Mouse (Mus musculus) midbrain, embryonic 13.5 days (tissue): ENCODE results near the gene A630095E13Rik. TPM values are rescaled to one million over a fixed set of nuclear protein-coding genes. Genes with fewer than 3 reads are reported as not detected.
"Not testable (repeated sequence)": the region's sequence is repeated elsewhere in the genome, so short reads cannot be mapped to it uniquely, and the experiment has no call there.

Experiments
- ATAC-seq: fragments of 200-750 bp; cut with Nextera tagmentation; 2 replicates; pipeline ENCODE4 v1.8.0; 2017; ENCODE audit warnings: mild to moderate bottlenecking, moderate TSS enrichment, moderate library complexity
- H3K27ac ChIP-seq: fragments of 300-500 bp; sonication (generic); 2 replicates; pipeline ENCODE4 v1.5.1; 2015; ENCODE audit warnings: inconsistent platforms, mild to moderate bottlenecking, moderate library complexity
- H3K27me3 ChIP-seq: fragments of 300-500 bp; sonication (generic); 2 replicates; pipeline ENCODE4 v1.6.1; 2015; ENCODE audit warnings: mild to moderate bottlenecking, inconsistent platforms
- H3K36me3 ChIP-seq: fragments of 300-500 bp; sonication (generic); 2 replicates; pipeline ENCODE4 v1.6.1; 2015; ENCODE audit warnings: mild to moderate bottlenecking, inconsistent platforms
- H3K4me1 ChIP-seq: fragments of 300-500 bp; sonication (generic); replicated peaks from 2 replicates; pipeline ENCODE4 v1.6.1; 2015; ENCODE audit warnings: inconsistent platforms
- H3K4me2 ChIP-seq: fragments of 300-500 bp; sonication (generic); replicated peaks from 2 replicates; pipeline ENCODE4 v1.6.1; 2015; ENCODE audit warnings: moderate library complexity, mild to moderate bottlenecking, inconsistent platforms
- H3K4me3 ChIP-seq: fragments of 300-500 bp; sonication (generic); replicated peaks from 2 replicates; pipeline ENCODE4 v1.5.1; 2015; ENCODE audit warnings: mild to moderate bottlenecking, inconsistent platforms
- H3K9ac ChIP-seq: fragments of 300-500 bp; sonication (generic); replicated peaks from 2 replicates; pipeline ENCODE4 v1.6.1; 2015; ENCODE audit warnings: mild to moderate bottlenecking, inconsistent platforms
- H3K9me3 ChIP-seq: fragments of 300-500 bp; sonication (generic); 2 replicates; pipeline ENCODE4 v1.6.1; 2016; ENCODE audit warnings: mild to moderate bottlenecking, inconsistent platforms
- WGBS: fragments of 180-500 bp; shearing (Covaris S2); methylation state at CpG from one replicate; pipeline ENCODE4 v1.1.7; 2015; 5-methylcytosine and 5-hydroxymethylcytosine counted together
- polyA plus RNA-seq: library from polyadenylated mRNA; unstranded; fragments of >200 nt; fragmentation: Nextera tagmentation; extraction: Ambion mirVana; gene quantifications from 2 replicates; pipeline ENCODE4 v1.2.1, GENCODE M21; 2015

A630095E13Rik gene
- polyA plus RNA-seq: not detected in 2 replicates

DNA sequence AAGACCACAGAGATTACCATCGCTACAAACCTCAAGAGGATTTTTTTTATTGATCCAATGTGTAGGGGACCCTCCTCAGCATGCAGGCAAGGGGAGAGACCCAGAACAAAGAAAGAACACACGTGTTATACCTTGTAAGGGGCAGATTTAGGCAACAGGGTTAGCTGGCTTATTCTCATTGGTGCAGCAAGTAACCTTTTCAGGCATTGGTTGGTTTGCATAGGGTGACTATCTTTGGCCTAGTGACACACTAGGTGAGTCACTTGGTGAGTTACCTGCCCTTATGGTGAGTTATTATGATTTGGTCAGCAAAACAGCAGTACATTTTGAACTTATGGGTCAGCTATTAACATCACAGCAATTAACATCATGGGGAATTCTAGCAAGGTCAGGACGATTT is at the start of gene A630095E13Rik:
TSS of gene A630095E13Rik (minus strand) at position 101 of the 400 bp plus-strand sequence.
- not testable (repeated sequence) for ATAC-seq, H3K27me3 ChIP-seq, H3K9me3 ChIP-seq, H3K9ac ChIP-seq, H3K4me1 ChIP-seq, H3K36me3 ChIP-seq, H3K4me2 ChIP-seq, H3K27ac ChIP-seq, H3K4me3 ChIP-seq
- 59% methylated on average over 3 of the region's 3 CpGs for WGBS

DNA sequence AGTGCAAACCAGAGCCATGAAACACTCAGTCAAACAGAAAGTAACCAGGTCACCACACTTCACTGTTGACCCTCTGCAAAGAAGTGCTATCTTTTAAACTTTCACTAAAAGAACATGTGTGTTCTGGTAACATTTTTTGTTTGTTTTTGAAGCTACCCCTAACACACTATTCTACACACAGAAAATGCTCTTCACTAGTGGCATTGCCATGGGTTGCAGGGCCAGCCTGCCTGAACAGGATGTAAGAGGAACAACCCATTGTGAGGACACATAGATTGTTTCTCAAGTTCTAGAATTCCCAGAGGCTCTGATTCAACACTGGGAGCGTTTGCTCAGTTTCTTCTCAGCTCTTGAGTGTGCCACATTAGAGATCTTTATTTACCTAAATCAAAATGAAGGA is 49.7 kb upstream of the A630095E13Rik start, which contains the start of gene Acrv1:
TSS of gene Acrv1 (plus strand) at position 301 of the 400 bp plus-strand sequence.
- Histone ChIP-seq H3K9me3 (no peaks in the 10 kb centered on the region), H3K27ac (no peak within 1 kb of the TSS), H3K9ac (no peak within 1 kb of the TSS), H3K4me1 (no peaks in the 10 kb centered on the region), H3K36me3 (no peaks in the 10 kb centered on the region), H3K27me3 (no peaks in the 10 kb centered on the region), H3K4me3 (no peak within 1 kb of the TSS), H3K4me2 (no peak within 1 kb of the TSS)
- 82% methylated on average over 1 of the region's 1 CpGs for WGBS
- ATAC-seq: no peak

DNA sequence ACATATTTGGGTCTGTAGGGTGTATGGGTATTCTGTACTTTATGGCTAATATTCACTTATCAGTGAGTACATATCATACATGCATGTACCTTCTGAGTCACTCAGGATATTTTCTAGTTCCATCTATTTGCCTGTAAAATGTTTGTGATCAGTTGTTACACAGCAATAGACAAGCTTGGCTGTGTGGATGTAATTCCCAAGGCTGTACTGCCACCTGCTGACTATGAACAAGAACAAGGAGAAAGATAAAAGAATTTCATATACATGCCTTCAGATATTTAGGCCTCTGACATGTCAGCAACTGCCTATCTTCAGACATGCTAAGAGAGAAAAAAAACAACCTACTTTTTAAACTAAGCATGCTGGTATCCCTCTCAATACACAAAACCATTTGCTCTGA is 44.2 kb upstream of the A630095E13Rik start:
- Histone ChIP-seq H3K4me1 (no peaks in the 10 kb centered on the region), H3K9me3 (no peaks in the 10 kb centered on the region), H3K36me3 (no peaks in the 10 kb centered on the region), H3K4me3 (no peak overlapping the region), H3K27ac (no peak overlapping the region), H3K27me3 (no peaks in the 10 kb centered on the region), H3K9ac (no peak overlapping the region), H3K4me2 (no peak overlapping the region)
- no peak for ATAC-seq

DNA sequence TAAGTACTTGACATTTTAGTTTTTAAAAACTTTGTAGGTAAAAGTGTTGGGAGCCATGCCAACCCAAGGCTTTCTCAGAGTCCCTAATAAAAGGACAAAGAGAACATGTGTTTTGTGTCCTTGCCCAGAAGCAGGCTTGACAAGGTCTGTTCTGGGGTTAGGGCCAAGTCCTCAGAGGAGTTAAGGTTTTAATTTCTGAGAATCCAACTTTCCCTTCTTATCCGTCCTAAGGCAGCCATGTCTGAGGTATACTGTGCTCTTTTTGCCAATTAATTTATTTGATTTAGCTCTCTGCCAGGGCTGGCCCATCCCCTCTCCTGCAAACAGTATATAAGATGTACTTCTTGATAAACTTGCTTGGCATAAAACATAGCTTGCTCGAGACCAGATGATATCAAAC is 38.2 kb upstream of the A630095E13Rik start:
- Histone ChIP-seq H3K4me1 (no peaks in the 10 kb centered on the region), H3K36me3 (no peaks in the 10 kb centered on the region), H3K9ac (no peak overlapping the region), H3K4me3 (no peak overlapping the region), H3K27ac (no peak overlapping the region), H3K9me3 (no peaks in the 10 kb centered on the region), H3K27me3 (no peaks in the 10 kb centered on the region), H3K4me2 (no peak overlapping the region)
- WGBS: 87% methylated on average over 2 of the region's 2 CpGs
- no peak for ATAC-seq

Other genes with a start within 250 kb of the A630095E13Rik start
- gene Gm7257, start 211.5 kb downstream of the A630095E13Rik start, polyA plus RNA-seq: not detected in 2 replicates
- gene Gm9513, start 167.7 kb downstream of the A630095E13Rik start, polyA plus RNA-seq: not detected in 2 replicates
- gene Gm5615, start 101.4 kb downstream of the A630095E13Rik start, polyA plus RNA-seq: not detected in 2 replicates
- not detected in 2 replicates for gene Gm17689, start 60.7 kb downstream of the A630095E13Rik start, polyA plus RNA-seq
- gene Acrv1, start 49.8 kb upstream of the A630095E13Rik start, polyA plus RNA-seq: not detected in 2 replicates
- gene Chek1, start 83.7 kb upstream of the A630095E13Rik start, polyA plus RNA-seq: 16.6 and 21.6 TPM in 2 replicates
- 100 and 111 TPM in 2 replicates for gene Stt3a, start 124.3 kb upstream of the A630095E13Rik start, polyA plus RNA-seq
- 111 and 115 TPM in 2 replicates for gene Ei24, start 154.0 kb upstream of the A630095E13Rik start, polyA plus RNA-seq
- gene Fez1, start 178.5 kb upstream of the A630095E13Rik start, polyA plus RNA-seq: 624 and 647 TPM in 2 replicates